Mouse (Mus musculus) lung, adult 2 months (tissue): ENCODE data around the gene Gpr108.
A peak's percentile ranks its signal among the peaks of the same experiment; 100 is the strongest.

ENCODE experiments used
- CTCF ChIP-seq: fragments of 200-500 bp; IDR thresholded peaks from 2 replicates; pipeline ENCODE4 v1.5.1; 2011; ENCODE audit warnings: mild to moderate bottlenecking, low read length, control low read depth; ENCODE audit not compliant: insufficient read depth
- POLR2A ChIP-seq: fragments of 200-500 bp; IDR thresholded peaks from 2 replicates; pipeline ENCODE4 v1.6.1; 2011; ENCODE audit warnings: low read depth, mild to moderate bottlenecking, control low read depth, low read length, borderline replicate concordance; ENCODE audit errors: extremely low read depth

- TF ChIP-seq CTCF (no peak), POLR2A (peak; percentile 15; the same call in 1 of the 2 replicates)
Observed at GRCm38 (mm10) chr17:57250461-57251160, 2.4 kb upstream of the Gpr108 start.
